Mouse (Mus musculus) intestine, embryonic 15.5 days (tissue): ENCODE data around the gene Peli2. TPM values are rescaled to one million over a fixed set of nuclear protein-coding genes. Genes with fewer than 3 reads are reported as not detected.

Experiments
- ATAC-seq: fragments of 200-750 bp; cut with Nextera tagmentation; 2 replicates; pipeline ENCODE4 v1.8.0; 2017; ENCODE audit warnings: moderate TSS enrichment, moderate library complexity
- H3K27ac ChIP-seq: fragments of 300-500 bp; sonication (generic); 2 replicates; pipeline ENCODE4 v1.5.1; 2015; ENCODE audit warnings: mild to moderate bottlenecking, inconsistent platforms
- H3K27me3 ChIP-seq: fragments of 300-500 bp; sonication (generic); replicated peaks from 2 replicates; pipeline ENCODE4 v1.6.1; 2015; ENCODE audit warnings: inconsistent platforms
- H3K36me3 ChIP-seq: fragments of 300-500 bp; sonication (generic); 2 replicates; pipeline ENCODE4 v1.6.1; 2015; ENCODE audit warnings: inconsistent platforms
- H3K4me1 ChIP-seq: fragments of 300-500 bp; sonication (generic); replicated peaks from 2 replicates; pipeline ENCODE4 v1.6.1; 2015; ENCODE audit warnings: inconsistent platforms
- H3K4me2 ChIP-seq: fragments of 300-500 bp; sonication (generic); replicated peaks from 2 replicates; pipeline ENCODE4 v1.6.1; 2015; ENCODE audit warnings: mild to moderate bottlenecking, inconsistent platforms
- H3K4me3 ChIP-seq: fragments of 300-500 bp; sonication (generic); replicated peaks from 2 replicates; pipeline ENCODE4 v1.5.1; 2015; ENCODE audit warnings: inconsistent platforms
- H3K9ac ChIP-seq: fragments of 300-500 bp; sonication (generic); 2 replicates; pipeline ENCODE4 v1.6.1; 2015; ENCODE audit warnings: inconsistent platforms
- H3K9me3 ChIP-seq: fragments of 300-500 bp; sonication (generic); 2 replicates; pipeline ENCODE4 v1.6.1; 2016; ENCODE audit warnings: inconsistent platforms
- WGBS: fragments of 180-500 bp; shearing (Covaris S2); methylation state at CpG from one replicate; pipeline ENCODE4 v1.1.7; 2015; 5-methylcytosine and 5-hydroxymethylcytosine counted together
- polyA plus RNA-seq: library from polyadenylated mRNA; unstranded; fragments of >200 nt; fragmentation: Nextera tagmentation; extraction: Ambion mirVana; gene quantifications from 2 replicates; pipeline ENCODE4 v1.2.1, GENCODE M21; 2015

Peli2 gene
- polyA plus RNA-seq, 1 experiment from 2014 or later = 5.3 TPM

DNA sequence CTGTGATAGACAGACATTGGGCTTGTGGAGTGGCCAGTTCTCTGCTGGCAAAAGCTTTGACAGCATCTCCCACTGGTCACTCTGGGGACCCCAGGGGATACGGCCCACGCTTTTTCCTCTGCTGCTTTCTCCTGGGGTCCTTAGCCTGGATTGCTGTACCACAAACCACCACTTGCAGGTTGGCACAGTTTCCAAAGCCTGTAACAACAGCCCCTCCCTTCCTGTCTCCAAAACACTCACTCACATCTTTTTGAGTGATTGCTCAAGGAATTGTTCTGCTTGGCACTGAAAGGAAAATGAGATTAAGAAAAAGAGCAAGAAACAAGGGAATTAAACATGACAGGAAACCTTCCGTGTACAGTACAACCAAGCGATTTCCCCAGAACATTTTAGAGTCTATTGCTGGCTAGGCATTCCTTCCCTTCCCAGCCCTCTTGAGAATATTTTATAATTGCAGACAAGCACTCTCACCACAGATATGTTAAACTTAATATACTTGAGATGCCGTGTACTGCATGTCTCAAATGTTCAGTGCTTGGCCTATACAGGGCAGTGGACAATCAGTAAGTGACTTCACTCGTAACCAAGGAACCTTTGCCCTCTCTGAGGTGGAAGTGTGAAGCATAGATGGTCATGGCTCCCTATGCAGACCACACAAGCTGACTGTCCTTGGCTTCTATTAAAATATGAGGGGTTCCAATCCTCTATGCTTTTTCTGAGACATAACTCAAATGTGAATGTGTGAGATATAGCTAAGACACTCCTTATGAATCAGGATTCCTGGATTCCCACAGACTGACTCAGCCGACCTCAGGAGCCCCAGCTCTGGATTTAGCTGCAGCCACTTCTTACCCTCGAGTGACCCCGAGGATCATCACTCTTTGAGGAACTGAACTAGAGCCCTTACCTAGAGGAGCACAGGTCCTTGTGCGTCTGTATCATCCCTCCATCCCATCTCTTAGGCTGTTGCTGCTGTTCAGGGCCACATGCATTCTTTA, 169.3 kb downstream of the Peli2 start:
- H3K27ac ChIP-seq = no peak overlapping the region
- 76% methylated on average over 10 of the region's 10 CpGs for WGBS
- no peaks in the 10 kb centered on the region for H3K9me3 ChIP-seq
- H3K4me3 ChIP-seq = no peak overlapping the region
- H3K4me1 ChIP-seq = no peaks in the 10 kb centered on the region
- H3K4me2 ChIP-seq = no peak overlapping the region
- no peaks in the 10 kb centered on the region for H3K27me3 ChIP-seq
- H3K36me3 ChIP-seq = no peaks in the 10 kb centered on the region
- no peak for ATAC-seq
- H3K9ac ChIP-seq = no peak overlapping the region

DNA sequence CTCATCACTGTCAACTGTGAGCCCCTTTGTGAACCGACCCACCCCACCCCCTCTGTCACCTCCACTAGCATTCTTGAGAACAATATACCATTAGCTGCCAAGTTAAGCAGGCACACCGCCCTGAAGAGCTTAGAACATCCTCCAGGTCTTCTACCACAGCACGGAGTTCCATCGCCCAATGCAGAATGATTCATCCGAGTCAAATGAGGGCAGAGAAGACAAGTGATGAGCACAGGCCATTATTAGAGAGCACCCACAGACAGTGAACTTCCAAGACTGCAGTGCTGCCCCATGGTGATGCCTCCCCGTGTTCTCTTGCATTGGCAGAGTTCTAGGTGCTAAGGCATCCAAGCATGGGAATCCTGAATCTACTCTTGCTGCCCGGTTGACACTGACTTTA, 172.9 kb downstream of the Peli2 start:
- Histone ChIP-seq H3K9me3 (no peaks in the 10 kb centered on the region), H3K36me3 (no peaks in the 10 kb centered on the region), H3K27ac (no peak overlapping the region), H3K4me2 (no peak overlapping the region), H3K4me3 (no peak overlapping the region), H3K9ac (no peak overlapping the region), H3K4me1 (peaks cover 9% of the 10 kb centered on the region; the same call in 1 of the 2 replicates), H3K27me3 (no peaks in the 10 kb centered on the region)
- no peak for ATAC-seq
- WGBS = 87% methylated on average over 7 of the region's 7 CpGs

DNA sequence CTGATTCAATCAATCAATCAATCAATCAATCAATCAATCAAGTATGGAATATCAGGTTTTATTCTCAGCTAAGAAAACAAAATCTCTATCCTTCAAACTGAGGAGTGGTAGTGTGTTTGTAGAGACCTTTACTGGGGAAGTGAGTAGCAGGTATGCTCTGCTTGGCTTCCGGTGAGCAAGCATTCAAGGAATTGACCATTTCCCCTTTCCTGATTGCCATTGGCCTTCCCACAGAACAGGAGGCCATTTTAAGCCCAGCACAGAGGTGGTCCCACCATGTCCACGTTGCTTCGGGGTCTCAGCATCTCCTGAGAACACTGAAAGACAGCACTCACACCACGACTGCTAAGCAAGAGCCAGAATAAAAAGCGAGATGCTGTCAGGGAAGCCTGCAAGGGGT, 174.8 kb downstream of the Peli2 start:
- H3K4me3 ChIP-seq = no peak overlapping the region
- no peak overlapping the region for H3K9ac ChIP-seq
- H3K4me1 ChIP-seq = peaks cover 9% of the 10 kb centered on the region; the same call in 1 of the 2 replicates
- WGBS = 22% methylated on average over 5 of the region's 5 CpGs
- ATAC-seq = no peak
- peak overlapping the region; percentile 42 for H3K4me2 ChIP-seq
- no peaks in the 10 kb centered on the region for H3K36me3 ChIP-seq
- no peaks in the 10 kb centered on the region for H3K27me3 ChIP-seq
- H3K9me3 ChIP-seq = no peaks in the 10 kb centered on the region
- 0 out of 2 replicates have a peak overlapping the region, but pooled peaks have one; percentile 24 for H3K27ac ChIP-seq

DNA sequence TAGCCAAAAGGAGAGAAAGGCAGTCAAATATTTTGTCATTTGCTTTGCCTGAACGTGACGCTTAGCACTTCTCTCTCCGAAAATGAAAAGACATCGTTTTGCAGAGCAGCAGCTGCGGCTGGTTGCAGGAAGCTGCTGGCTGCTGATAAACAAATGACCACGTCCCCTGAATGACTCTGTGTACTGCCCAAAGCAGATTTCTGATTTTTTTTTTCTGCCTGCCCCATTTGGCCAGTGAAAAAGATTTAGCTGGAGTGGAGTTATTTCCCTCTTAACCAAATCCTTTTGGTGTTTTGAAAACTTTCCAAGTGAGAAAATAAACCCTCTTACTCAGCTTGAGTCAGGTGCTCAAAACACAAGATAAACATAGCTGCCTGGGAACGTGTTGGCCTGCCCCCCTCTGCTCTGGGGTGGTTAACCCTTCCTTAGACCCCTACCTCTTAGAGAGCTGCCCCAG, 175.2 kb downstream of the Peli2 start:
- ATAC-seq = peak; percentile 36; the same call in 1 of the 2 replicates
- no peak overlapping the region for H3K9ac ChIP-seq
- 2% methylated on average over 7 of the region's 7 CpGs for WGBS
- no peak overlapping the region for H3K4me3 ChIP-seq
- H3K27me3 ChIP-seq = no peaks in the 10 kb centered on the region
- 0 out of 2 replicates have a peak overlapping the region, but pooled peaks have one; percentile 24 for H3K27ac ChIP-seq
- H3K9me3 ChIP-seq = no peaks in the 10 kb centered on the region
- peak overlapping the region; percentile 42 for H3K4me2 ChIP-seq
- H3K36me3 ChIP-seq = no peaks in the 10 kb centered on the region
- peaks cover 9% of the 10 kb centered on the region; the same call in 1 of the 2 replicates for H3K4me1 ChIP-seq

DNA sequence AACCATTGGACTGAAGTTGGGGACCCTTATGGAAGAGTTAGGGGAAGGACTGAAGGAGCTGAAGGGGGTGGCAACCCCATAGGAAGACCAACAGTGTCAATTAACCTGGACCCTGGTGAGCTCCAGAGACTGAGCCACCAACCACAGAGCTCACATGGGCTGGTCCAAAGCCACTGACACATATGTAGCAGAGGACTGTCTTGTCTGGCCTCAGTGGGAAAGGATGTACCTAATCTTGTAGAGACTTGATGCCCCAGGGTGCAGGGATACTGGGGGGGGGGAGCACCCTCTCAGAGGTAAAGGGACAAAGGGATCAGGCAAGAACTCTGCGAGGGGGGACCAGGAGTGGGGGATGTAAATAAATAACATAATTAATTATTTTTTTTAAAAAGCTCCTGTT, 176.2 kb downstream of the Peli2 start:
- H3K9me3 ChIP-seq = no peaks in the 10 kb centered on the region
- H3K36me3 ChIP-seq = no peaks in the 10 kb centered on the region
- H3K4me3 ChIP-seq = no peak overlapping the region
- 84% methylated on average over 1 of the region's 1 CpGs for WGBS
- H3K27ac ChIP-seq = no peak overlapping the region
- no peak overlapping the region for H3K9ac ChIP-seq
- peaks cover 9% of the 10 kb centered on the region; the same call in 1 of the 2 replicates for H3K4me1 ChIP-seq
- no peak for ATAC-seq
- H3K27me3 ChIP-seq = no peaks in the 10 kb centered on the region
- no peak overlapping the region for H3K4me2 ChIP-seq

DNA sequence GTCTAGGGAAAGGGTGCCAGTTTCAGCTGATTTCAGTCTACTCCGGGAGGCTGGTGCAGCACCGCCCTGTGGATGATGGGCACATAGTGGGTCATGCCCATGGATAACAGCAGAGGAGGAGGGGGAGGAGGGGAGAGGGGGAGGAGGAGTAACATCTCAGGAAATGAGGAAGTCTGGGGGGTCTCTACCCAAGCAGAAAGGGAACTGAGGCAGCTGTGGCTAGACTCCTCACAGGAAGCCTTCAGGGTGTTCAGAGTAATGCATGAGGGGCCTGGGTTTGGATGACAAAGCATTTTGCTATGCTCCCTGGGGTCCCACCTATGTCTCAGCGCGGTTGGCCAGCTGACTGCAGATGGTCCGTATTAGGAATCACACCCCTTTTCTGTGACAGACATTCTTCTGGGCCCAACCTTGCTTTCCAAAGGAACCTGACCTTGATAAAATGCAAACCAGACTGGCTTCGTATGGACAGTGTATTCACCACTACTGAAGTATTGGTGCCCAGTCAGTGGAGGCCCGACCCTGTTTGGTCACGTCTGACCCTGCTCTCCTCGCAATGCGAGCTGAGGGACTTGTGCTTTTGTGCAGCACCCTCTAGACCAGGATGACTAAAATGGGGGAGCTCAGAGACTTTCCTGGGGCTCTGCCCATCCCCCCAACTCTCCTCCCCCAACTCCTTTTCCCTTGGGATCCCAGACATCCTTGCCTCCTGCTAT, 182.0 kb downstream of the Peli2 start:
- no peak overlapping the region for H3K4me2 ChIP-seq
- no peak overlapping the region for H3K27ac ChIP-seq
- no peaks in the 10 kb centered on the region for H3K4me1 ChIP-seq
- H3K4me3 ChIP-seq = no peak overlapping the region
- WGBS = 75% methylated on average over 10 of the region's 10 CpGs
- H3K9me3 ChIP-seq = no peaks in the 10 kb centered on the region
- H3K9ac ChIP-seq = no peak overlapping the region
- no peak; the same call in 1 of the 2 replicates for ATAC-seq
- no peaks in the 10 kb centered on the region for H3K27me3 ChIP-seq
- no peaks in the 10 kb centered on the region for H3K36me3 ChIP-seq

DNA sequence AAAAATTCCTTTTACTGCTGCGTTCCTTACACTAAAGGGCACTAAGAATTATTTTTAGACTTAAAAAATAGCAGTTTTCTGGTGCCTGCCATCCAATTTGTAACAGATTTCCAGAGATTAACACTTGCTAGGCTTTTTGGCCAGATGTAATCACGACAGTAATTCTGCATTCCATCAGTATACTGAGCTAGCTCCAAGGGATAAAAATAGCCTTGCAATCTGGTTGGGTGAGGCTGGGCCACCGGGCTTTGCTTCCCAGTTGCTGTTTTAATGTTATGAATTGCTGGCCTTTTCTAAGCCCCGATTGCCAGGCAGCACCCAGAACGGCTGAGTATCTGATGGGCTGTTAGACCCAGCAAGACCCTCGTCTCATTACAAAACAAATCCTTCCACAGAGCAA, 182.6 kb downstream of the Peli2 start:
- Histone ChIP-seq H3K27ac (no peak overlapping the region), H3K36me3 (no peaks in the 10 kb centered on the region), H3K4me1 (no peaks in the 10 kb centered on the region), H3K4me3 (no peak overlapping the region), H3K9ac (no peak overlapping the region), H3K9me3 (no peaks in the 10 kb centered on the region), H3K27me3 (no peaks in the 10 kb centered on the region), H3K4me2 (no peak overlapping the region)
- no peak; the same call in 1 of the 2 replicates for ATAC-seq
- 26% methylated on average over 6 of the region's 6 CpGs for WGBS

DNA sequence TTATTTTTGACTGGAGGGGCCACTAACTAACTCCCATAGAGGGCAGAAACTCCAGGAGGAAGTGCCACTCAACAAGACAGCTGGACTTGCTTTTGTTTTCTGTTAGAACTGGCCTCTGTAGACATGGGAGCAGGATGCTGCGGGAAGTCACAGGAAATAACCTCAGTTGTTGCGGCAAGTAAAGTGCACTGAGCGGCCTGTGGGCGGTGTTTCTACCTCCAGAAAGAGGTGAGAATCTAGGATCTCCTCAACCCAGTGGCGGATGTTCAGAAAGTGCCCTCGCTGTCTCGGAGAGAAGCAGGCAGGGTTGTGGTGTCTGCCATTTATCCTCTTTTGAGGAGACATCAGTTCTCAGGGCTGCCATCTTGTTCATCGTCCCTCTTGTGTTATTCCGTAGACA, 183.2 kb downstream of the Peli2 start:
- ATAC-seq = no peak
- Histone ChIP-seq H3K4me2 (no peak overlapping the region), H3K4me1 (no peaks in the 10 kb centered on the region), H3K27me3 (no peaks in the 10 kb centered on the region), H3K36me3 (no peaks in the 10 kb centered on the region), H3K9ac (no peak overlapping the region), H3K27ac (no peak overlapping the region), H3K4me3 (no peak overlapping the region), H3K9me3 (no peaks in the 10 kb centered on the region)
- 80% methylated on average over 9 of the region's 9 CpGs for WGBS

DNA sequence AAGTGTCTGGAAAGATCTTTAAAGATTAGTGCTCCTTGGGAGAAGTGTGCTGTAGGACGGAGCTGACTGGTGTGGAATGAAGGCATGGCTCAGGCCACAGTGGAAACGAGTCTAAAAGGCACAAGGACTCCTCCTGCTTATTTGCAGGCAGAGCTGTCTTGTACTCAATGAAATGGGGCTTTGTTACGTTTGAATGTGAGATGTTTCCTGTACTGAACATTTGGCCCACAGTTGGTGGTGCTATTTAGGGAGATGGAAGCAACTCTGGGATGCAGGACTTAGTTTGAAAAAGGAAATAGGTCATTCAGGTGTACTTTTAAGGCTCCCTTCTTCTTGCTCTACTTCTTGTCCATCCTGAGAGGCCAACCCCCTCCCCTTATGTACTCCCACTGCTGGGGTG, 192.6 kb downstream of the Peli2 start:
- H3K4me2 ChIP-seq = no peak overlapping the region
- no peak overlapping the region for H3K27ac ChIP-seq
- WGBS = 64% methylated on average over 3 of the region's 3 CpGs
- no peaks in the 10 kb centered on the region for H3K4me1 ChIP-seq
- H3K4me3 ChIP-seq = no peak overlapping the region
- no peak for ATAC-seq
- no peaks in the 10 kb centered on the region for H3K27me3 ChIP-seq
- H3K36me3 ChIP-seq = no peaks in the 10 kb centered on the region
- H3K9ac ChIP-seq = no peak overlapping the region
- no peaks in the 10 kb centered on the region for H3K9me3 ChIP-seq

DNA sequence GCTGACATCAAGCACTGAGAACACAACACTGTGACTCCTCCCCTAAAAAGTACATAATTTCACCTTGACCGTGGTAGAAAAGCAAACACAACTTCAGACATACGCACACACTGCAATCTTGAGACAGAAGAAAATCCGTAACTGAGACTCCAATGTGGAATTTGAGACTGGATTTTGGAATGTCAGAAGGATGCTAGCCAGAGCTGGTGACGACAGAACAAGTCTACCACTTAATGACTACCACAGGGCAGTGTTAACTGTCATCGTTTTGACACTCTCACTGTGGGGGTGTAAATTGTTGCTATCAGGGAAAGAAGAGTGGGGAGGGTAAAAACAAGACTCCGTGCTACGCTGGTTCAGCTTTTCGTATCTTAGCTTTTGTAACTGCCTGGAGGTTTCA, 195.8 kb downstream of the Peli2 start:
- no peak overlapping the region for H3K4me3 ChIP-seq

DNA sequence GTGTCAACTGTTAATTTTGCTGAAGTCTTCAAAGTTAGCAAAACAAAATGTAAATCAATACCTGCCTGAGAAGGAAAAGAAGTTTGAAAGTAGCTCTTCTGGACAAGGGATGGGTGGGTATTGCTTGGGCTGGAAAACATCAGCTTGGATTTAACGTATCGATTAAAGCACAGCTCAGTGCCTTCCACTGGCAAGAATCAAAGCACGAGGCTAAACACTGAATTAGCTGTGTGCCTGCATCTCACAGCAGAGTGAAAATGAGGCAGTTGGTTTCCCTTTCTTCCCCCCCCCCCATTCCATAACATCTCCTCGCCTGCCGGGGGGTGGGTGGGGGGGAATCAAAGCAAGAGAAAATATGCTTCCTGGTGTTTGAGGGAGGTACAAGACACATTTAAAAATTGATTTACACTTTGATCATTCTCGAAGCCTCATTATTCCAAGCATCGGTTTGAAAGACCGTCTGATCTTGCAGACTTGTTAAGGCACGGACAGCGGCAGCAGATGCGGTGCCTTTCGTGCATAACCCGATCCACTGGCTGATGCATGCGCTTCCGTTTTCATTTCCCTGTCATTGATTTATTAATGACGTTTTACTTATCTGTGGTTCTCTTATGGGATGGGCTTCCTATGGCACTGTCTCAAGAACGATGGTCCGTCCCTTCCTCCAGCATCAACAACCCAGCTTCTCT, 203.3 kb downstream of the Peli2 start:
- H3K4me2 ChIP-seq = no peak overlapping the region
- no peaks in the 10 kb centered on the region for H3K4me1 ChIP-seq
- H3K27me3 ChIP-seq = no peaks in the 10 kb centered on the region
- no peak overlapping the region for H3K9ac ChIP-seq
- H3K27ac ChIP-seq = no peak overlapping the region
- no peak overlapping the region for H3K4me3 ChIP-seq
- no peak for ATAC-seq
- H3K36me3 ChIP-seq = no peaks in the 10 kb centered on the region
- 60% methylated on average over 18 of the region's 18 CpGs for WGBS
- no peaks in the 10 kb centered on the region for H3K9me3 ChIP-seq

More for the DNA sequence above, 195.8 kb downstream of the Peli2 start:
- no peaks in the 10 kb centered on the region for H3K36me3 ChIP-seq
- no peak overlapping the region for H3K4me2 ChIP-seq
- H3K27me3 ChIP-seq = no peaks in the 10 kb centered on the region
- H3K9me3 ChIP-seq = no peaks in the 10 kb centered on the region
- no peak overlapping the region for H3K27ac ChIP-seq
- no peak overlapping the region for H3K9ac ChIP-seq
- WGBS = 32% methylated on average over 8 of the region's 8 CpGs
- no peak for ATAC-seq
- H3K4me1 ChIP-seq = no peaks in the 10 kb centered on the region

DNA sequence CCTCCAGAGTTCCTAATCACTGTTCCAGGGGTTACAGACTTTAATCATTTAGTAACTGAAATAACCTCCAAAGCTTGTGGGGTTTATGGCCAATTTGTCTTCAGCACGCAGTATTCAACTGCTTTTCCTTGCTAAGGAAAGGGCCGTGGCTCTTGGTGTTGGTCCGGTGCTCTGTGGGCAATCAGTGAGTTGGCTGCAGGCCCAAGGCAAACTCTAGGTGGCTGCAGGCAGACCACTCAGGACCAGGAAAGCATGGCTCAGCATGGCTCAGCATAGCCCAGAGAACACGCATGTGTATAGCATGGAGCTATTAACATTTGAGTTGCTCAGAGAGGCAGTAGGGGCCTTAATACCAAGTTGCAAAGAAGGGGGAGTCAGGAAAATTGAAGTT, 203.8 kb downstream of the Peli2 start:
- Histone ChIP-seq H3K4me1 (no peaks in the 10 kb centered on the region), H3K9ac (no peak overlapping the region), H3K27me3 (no peaks in the 10 kb centered on the region), H3K27ac (no peak overlapping the region), H3K4me3 (no peak overlapping the region), H3K4me2 (no peak overlapping the region), H3K36me3 (no peaks in the 10 kb centered on the region), H3K9me3 (no peaks in the 10 kb centered on the region)
- no peak for ATAC-seq
- 69% methylated on average over 4 of the region's 4 CpGs for WGBS
